Mouse (Mus musculus) lung, postnatal 0 days (tissue): ENCODE measurements at regions not wholly inside any gene's neighbourhood (a gene's known extent, or its start where the extent isn't known, plus 50 kb on each side); places are given as distances from the start of the nearest gene placed in this dataset.
A peak's percentile ranks its signal among the peaks of the same experiment; 100 is the strongest.

ENCODE experiments used
- ATAC-seq: fragments of 200-750 bp; cut with Nextera tagmentation; 2 replicates; pipeline ENCODE4 v1.8.0; 2017; ENCODE audit warnings: moderate library complexity
- DNase-seq: peaks from one replicate; pipeline ENCODE4 v3.0.0-alpha.2; 2016; ENCODE audit warnings: low spot score
- H3K27ac ChIP-seq: fragments of 300-500 bp; sonication (generic); 2 replicates; pipeline ENCODE4 v1.5.1; 2014; ENCODE audit warnings: antibody characterized with exemption, mild to moderate bottlenecking, low read length, mixed read lengths
- H3K27me3 ChIP-seq: fragments of 300-500 bp; sonication (generic); replicated peaks from 2 replicates; pipeline ENCODE4 v1.6.1; 2014; ENCODE audit warnings: low read length, mixed read lengths; ENCODE audit not compliant: insufficient read depth
- H3K36me3 ChIP-seq: fragments of 300-500 bp; sonication (generic); 2 replicates; pipeline ENCODE4 v1.6.1; 2014; ENCODE audit warnings: low read length, mixed read lengths; ENCODE audit not compliant: insufficient read depth
- H3K4me1 ChIP-seq: fragments of 300-500 bp; sonication (generic); 2 replicates; pipeline ENCODE4 v1.6.1; 2014; ENCODE audit warnings: antibody characterized with exemption, low read depth, low read length, mixed read lengths; ENCODE audit not compliant: insufficient read depth
- H3K4me2 ChIP-seq: fragments of 300-500 bp; sonication (generic); replicated peaks from 2 replicates; pipeline ENCODE4 v1.6.1; 2014; ENCODE audit warnings: low read depth, mild to moderate bottlenecking, low read length, moderate library complexity, mixed read lengths
- H3K4me3 ChIP-seq: fragments of 300-500 bp; sonication (generic); 2 replicates; pipeline ENCODE4 v1.5.1; 2014; ENCODE audit warnings: low read depth, low read length
- H3K9ac ChIP-seq: fragments of 300-500 bp; sonication (generic); replicated peaks from 2 replicates; pipeline ENCODE4 v1.6.1; 2014; ENCODE audit warnings: low read depth, mild to moderate bottlenecking
- H3K9me3 ChIP-seq: fragments of 300-500 bp; sonication (generic); 2 replicates; pipeline ENCODE4 v1.6.1; 2016; ENCODE audit warnings: low read length, mixed read lengths
- CTCF ChIP-seq: IDR thresholded peaks from 2 replicates; pipeline ENCODE4 v1.5.1; 2016; ENCODE audit warnings: antibody characterized with exemption, mild to moderate bottlenecking
- EP300 ChIP-seq: IDR thresholded peaks from 2 replicates; pipeline ENCODE4 v1.6.1; 2016; ENCODE audit warnings: antibody characterized with exemption, mild to moderate bottlenecking, control low read depth
- WGBS: fragments of 180-500 bp; shearing (Covaris S2); extraction: QIAGEN DNeasy Blood & Tissue Kit; methylation state at CpG from one replicate; pipeline ENCODE4 v1.1.7; 2014; 5-methylcytosine and 5-hydroxymethylcytosine counted together

DNA sequence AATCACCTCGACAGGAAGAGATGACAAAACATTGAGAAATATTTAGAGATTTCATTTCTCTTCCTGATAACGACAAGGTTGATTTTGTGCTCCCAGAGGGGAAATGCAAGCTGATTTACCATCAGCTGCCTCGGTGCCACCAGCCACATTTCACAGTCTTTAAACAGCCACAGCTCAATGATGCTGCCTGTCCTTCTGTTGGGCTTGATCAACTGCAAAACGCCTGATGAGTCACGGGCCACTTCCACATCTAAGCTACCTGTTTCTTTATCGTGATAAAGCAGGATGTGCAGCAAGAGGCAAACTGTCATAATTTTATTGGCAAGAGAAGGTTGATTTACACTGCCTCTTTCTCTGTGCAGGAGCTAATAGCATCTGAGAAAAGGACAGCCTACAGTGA lies 140.1 kb upstream of the Slc7a11 start:
- no peak overlapping the region for H3K4me3 ChIP-seq
- H3K27me3 ChIP-seq = no peaks in the 10 kb centered on the region
- DNase-seq (no peak), ATAC-seq (no peak)
- H3K4me1 ChIP-seq = no peaks in the 10 kb centered on the region
- H3K9me3 ChIP-seq = no peaks in the 10 kb centered on the region
- no peak overlapping the region for H3K4me2 ChIP-seq
- H3K9ac ChIP-seq = no peak overlapping the region
- TF ChIP-seq EP300 = no peak
- TF ChIP-seq CTCF = no peak
- no peaks in the 10 kb centered on the region for H3K36me3 ChIP-seq
- 53% methylated on average over 6 of the region's 6 CpGs for WGBS
- no peak overlapping the region for H3K27ac ChIP-seq

DNA sequence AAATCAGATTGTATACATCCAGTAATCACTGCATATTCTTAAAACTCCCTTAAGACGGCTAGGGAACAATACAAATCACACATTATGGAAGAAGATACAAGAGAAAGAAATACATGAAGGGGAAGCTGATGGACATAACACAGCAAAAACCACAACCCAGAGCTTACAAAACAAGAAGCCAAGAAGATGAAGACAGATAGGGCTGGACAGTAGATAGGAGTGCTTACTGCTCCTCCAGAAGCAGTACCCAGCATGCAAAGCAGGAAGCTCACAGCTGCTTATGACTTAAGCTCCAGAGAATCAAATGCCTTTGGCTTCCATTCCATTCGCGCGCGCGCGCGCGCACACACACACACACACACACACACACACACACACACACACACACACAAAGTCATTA lies 131.0 kb upstream of the Slc7a11 start:
- TF ChIP-seq CTCF (no peak), EP300 (no peak)
- ATAC-seq (no peak), DNase-seq (peak; percentile 34)
- H3K4me3 ChIP-seq = no peak overlapping the region
- no peaks in the 10 kb centered on the region for H3K27me3 ChIP-seq
- H3K36me3 ChIP-seq = no peaks in the 10 kb centered on the region
- WGBS = 97% methylated on average over 9 of the region's 9 CpGs
- H3K4me2 ChIP-seq = no peak overlapping the region
- H3K9me3 ChIP-seq = no peaks in the 10 kb centered on the region
- no peaks in the 10 kb centered on the region for H3K4me1 ChIP-seq
- H3K9ac ChIP-seq = no peak overlapping the region
- no peak overlapping the region for H3K27ac ChIP-seq

DNA sequence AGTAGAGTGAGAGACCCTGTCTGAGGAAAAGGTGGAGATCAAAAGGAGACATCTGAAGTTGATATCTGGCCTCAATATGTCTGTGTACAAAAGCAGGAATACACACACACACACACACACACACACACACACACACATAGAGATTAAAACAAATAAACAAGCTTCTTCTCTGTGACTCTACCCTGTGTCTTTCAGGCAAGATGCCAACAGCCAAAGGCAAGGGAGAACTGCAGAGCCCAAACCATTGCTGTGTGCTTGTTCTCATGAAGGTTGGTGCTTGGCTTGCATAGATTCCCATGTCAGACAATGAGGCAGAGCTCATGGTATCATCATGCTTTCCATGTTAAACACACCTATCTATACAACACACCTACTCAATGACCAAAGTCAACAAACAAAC lies 126.6 kb upstream of the Slc7a11 start:
- no peaks in the 10 kb centered on the region for H3K4me1 ChIP-seq
- H3K36me3 ChIP-seq = no peaks in the 10 kb centered on the region
- H3K27me3 ChIP-seq = no peaks in the 10 kb centered on the region
- TF ChIP-seq CTCF = no peak
- TF ChIP-seq EP300 = no peak
- H3K4me3 ChIP-seq = no peak overlapping the region
- no peak overlapping the region for H3K9ac ChIP-seq
- no peak overlapping the region for H3K4me2 ChIP-seq
- H3K27ac ChIP-seq = no peak overlapping the region
- no peak for DNase-seq
- no peak for ATAC-seq
- no peaks in the 10 kb centered on the region for H3K9me3 ChIP-seq

DNA sequence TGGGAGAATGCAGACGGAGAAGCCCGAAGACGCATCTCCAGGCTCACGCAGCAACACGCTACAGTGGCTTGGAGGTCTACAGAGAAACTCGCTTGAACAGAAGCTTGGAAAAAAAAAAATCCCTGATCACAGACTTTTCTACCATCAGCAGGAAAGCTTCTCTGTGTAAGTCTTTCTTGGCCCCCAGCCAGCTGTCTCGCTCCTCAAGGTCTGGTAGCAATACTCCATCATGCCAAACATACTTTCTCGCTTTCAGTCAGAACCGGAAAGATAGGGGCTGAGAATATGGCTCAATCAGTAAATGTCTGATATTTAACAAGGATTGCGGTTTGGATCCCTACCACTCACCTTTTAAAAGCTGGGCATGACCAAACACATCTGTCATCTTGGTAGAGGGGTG lies 126.2 kb upstream of the Slc7a11 start:
- Histone ChIP-seq H3K27me3 (no peaks in the 10 kb centered on the region), H3K9me3 (no peaks in the 10 kb centered on the region), H3K36me3 (no peaks in the 10 kb centered on the region), H3K4me1 (no peaks in the 10 kb centered on the region), H3K4me2 (no peak overlapping the region), H3K27ac (no peak overlapping the region), H3K4me3 (no peak overlapping the region), H3K9ac (no peak overlapping the region)
- TF ChIP-seq EP300 = no peak
- no peak for TF ChIP-seq CTCF
- ATAC-seq = no peak
- 58% methylated on average over 10 of the region's 10 CpGs for WGBS
- DNase-seq = peak; percentile 15

DNA sequence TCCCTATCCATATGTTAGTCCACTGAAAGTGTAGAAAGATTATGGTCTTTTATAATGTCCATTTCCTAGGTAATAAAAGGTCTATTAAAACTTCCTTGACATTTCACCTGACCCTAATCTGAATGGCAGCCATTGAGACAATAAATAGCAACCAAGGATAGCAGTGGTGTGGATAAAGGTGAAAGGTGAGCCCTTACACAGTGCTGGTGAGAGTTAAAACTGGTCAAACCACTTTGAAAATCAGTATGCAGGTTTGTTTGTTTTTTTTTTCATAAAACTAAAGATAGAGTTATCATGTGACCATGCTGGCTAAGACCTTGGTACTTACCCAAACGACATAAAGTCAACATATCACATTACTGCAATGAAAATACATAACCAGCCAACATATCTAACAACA lies 110.7 kb upstream of the Slc7a11 start:
- TF ChIP-seq EP300 (no peak), CTCF (no peak)
- H3K4me2 ChIP-seq = no peak overlapping the region
- H3K9me3 ChIP-seq = no peaks in the 10 kb centered on the region
- H3K36me3 ChIP-seq = no peaks in the 10 kb centered on the region
- peak; percentile 32 for DNase-seq
- H3K9ac ChIP-seq = no peak overlapping the region
- no peak overlapping the region for H3K4me3 ChIP-seq
- WGBS = 9% methylated on average over 1 of the region's 1 CpGs
- no peak overlapping the region for H3K27ac ChIP-seq
- H3K4me1 ChIP-seq = no peaks in the 10 kb centered on the region
- peak; percentile 16 for ATAC-seq
- H3K27me3 ChIP-seq = no peaks in the 10 kb centered on the region

DNA sequence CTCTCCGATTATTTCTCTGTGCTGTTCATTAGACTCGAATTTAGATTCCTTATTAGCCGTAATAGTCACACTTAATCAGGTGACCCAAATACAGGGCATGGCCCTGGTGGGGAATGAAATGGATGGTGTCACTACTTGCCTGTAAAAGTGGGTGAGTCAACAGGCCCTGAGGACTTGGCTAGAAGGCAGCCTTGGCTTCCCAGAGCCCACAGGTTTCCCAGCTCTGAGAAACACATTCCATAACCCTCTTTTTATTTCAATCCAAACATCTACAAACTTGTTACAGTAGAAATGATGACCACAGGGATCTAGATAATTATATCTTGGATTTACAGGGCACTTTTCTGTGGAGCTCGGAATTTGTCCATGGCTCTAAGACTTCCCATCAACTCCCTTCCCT lies 105.2 kb upstream of the Slc7a11 start:
- Histone ChIP-seq H3K27ac (no peak overlapping the region), H3K9me3 (no peaks in the 10 kb centered on the region), H3K9ac (no peak overlapping the region), H3K4me3 (no peak overlapping the region), H3K27me3 (no peaks in the 10 kb centered on the region), H3K4me2 (no peak overlapping the region), H3K36me3 (no peaks in the 10 kb centered on the region), H3K4me1 (no peaks in the 10 kb centered on the region)
- 83% methylated on average over 4 of the region's 4 CpGs for WGBS
- TF ChIP-seq EP300 (no peak), CTCF (no peak)
- no peak for ATAC-seq
- no peak for DNase-seq

DNA sequence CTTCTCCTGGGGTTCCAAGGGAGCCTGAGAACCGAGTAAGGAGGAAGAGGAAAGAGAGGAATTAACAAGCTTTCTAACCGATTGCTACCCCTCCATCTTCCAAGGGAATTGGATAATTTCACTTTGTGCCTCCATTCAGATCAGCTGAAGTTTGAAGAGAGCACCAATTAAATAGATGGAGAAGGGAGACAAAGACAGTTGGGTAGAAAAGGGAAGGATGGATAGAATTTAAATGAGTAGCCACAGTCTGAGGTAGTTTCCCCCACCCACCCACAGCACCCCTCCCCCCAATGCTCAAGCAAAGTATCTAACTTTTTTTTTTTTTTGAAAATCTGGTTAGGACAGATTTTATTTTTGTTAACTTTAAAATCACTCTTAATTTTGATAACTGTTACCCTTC lies 87.2 kb upstream of the Slc7a11 start:
- no peak overlapping the region for H3K9ac ChIP-seq
- DNase-seq = no peak
- no peak overlapping the region for H3K4me2 ChIP-seq
- H3K9me3 ChIP-seq = no peaks in the 10 kb centered on the region
- H3K4me1 ChIP-seq = no peaks in the 10 kb centered on the region
- no peak overlapping the region for H3K27ac ChIP-seq
- H3K27me3 ChIP-seq = no peaks in the 10 kb centered on the region
- ATAC-seq = no peak
- 48% methylated on average over 2 of the region's 2 CpGs for WGBS
- H3K4me3 ChIP-seq = no peak overlapping the region
- TF ChIP-seq CTCF = no peak
- no peak for TF ChIP-seq EP300
- no peaks in the 10 kb centered on the region for H3K36me3 ChIP-seq
